Mouse (Mus musculus) kidney, embryonic 14.5 days (tissue): ENCODE measurements around the gene Rhbdd1. TPM values are rescaled to one million over a fixed set of nuclear protein-coding genes. Genes with fewer than 3 reads are reported as not detected.

Experiments used
- ATAC-seq: fragments of 200-750 bp; cut with Nextera tagmentation; 2 replicates; pipeline ENCODE4 v1.8.0; 2017; ENCODE audit warnings: moderate number of reproducible peaks, mild to moderate bottlenecking, moderate TSS enrichment, moderate library complexity; ENCODE audit not compliant: low FRiP score, low TSS enrichment
- H3K27ac ChIP-seq: fragments of 300-500 bp; sonication (generic); 2 replicates; pipeline ENCODE4 v1.5.1; 2014; ENCODE audit warnings: low read depth, mild to moderate bottlenecking, low read length, moderate library complexity, mixed read lengths
- H3K27me3 ChIP-seq: fragments of 300-500 bp; sonication (generic); 2 replicates; pipeline ENCODE4 v1.6.1; 2014; ENCODE audit warnings: mild to moderate bottlenecking, low read length; ENCODE audit not compliant: control insufficient read depth, insufficient read depth
- H3K36me3 ChIP-seq: fragments of 300-500 bp; sonication (generic); 2 replicates; pipeline ENCODE4 v1.6.1; 2014; ENCODE audit warnings: low read length, mixed read lengths; ENCODE audit not compliant: control insufficient read depth, insufficient read depth
- H3K4me1 ChIP-seq: fragments of 300-500 bp; sonication (generic); 2 replicates; pipeline ENCODE4 v1.6.1; 2014; ENCODE audit warnings: low read length, mixed read lengths; ENCODE audit not compliant: control insufficient read depth, insufficient read depth
- H3K4me2 ChIP-seq: fragments of 300-500 bp; sonication (generic); replicated peaks from 2 replicates; pipeline ENCODE4 v1.6.1; 2014; ENCODE audit warnings: low read depth, mild to moderate bottlenecking, low read length
- H3K4me3 ChIP-seq: fragments of 300-500 bp; sonication (generic); 2 replicates; pipeline ENCODE4 v1.5.1; 2014; ENCODE audit warnings: mild to moderate bottlenecking, low read length
- H3K9ac ChIP-seq: fragments of 300-500 bp; sonication (generic); 2 replicates; pipeline ENCODE4 v1.6.1; 2014; ENCODE audit warnings: low read depth, mild to moderate bottlenecking, low read length, moderate library complexity
- H3K9me3 ChIP-seq: fragments of 300-500 bp; sonication (generic); 2 replicates; pipeline ENCODE4 v1.6.1; 2016; ENCODE audit warnings: low read length; ENCODE audit not compliant: control insufficient read depth
- WGBS: fragments of 180-500 bp; shearing (Covaris S2); extraction: QIAGEN DNeasy Blood & Tissue Kit; methylation state at CpG from one replicate; pipeline ENCODE4 v1.1.7; 2014; 5-methylcytosine and 5-hydroxymethylcytosine counted together
- polyA plus RNA-seq: library from polyadenylated mRNA; unstranded; fragments of >200 nt; fragmentation: Nextera tagmentation; extraction: Ambion mirVana; gene quantifications from 2 replicates; pipeline ENCODE4 v1.2.1, GENCODE M21; 2014

Gene Rhbdd1
- polyA plus RNA-seq, 1 experiment from 2014 or later, result 7.0 TPM

DNA sequence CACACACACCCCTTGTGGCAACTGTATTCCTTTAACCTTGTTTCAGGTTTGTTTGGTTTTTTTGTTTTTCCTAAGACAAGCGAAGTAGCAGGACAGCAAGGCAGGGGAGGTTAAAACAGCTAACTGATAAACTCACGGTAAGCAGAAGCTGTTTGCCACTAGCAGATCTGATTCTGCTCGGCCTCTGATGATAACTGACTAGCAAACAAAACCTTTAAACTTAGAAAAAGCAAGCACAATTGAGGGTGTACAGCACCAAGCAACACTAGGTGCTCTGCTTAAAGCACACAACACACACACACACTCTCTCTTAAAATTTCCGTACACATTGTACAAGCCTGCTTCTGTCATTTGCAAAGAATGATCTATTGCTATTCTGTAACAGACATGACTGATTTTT lies 31.8 kb upstream of the Rhbdd1 start:
- Histone ChIP-seq H3K4me3 (peak overlapping the region; percentile 37), H3K4me2 (peak overlapping the region; percentile 39), H3K27me3 (no peaks in the 10 kb centered on the region), H3K9me3 (no peaks in the 10 kb centered on the region), H3K9ac (peak overlapping the region; percentile 51; the same call in 1 of the 2 replicates), H3K4me1 (peaks cover 21% of the 10 kb centered on the region), H3K36me3 (peaks cover 10% of the 10 kb centered on the region; the same call in 1 of the 2 replicates), H3K27ac (peak overlapping the region; percentile 92; the same call in 1 of the 2 replicates)
- ATAC-seq, result no peak
- WGBS, result 30% methylated on average over 4 of the region's 4 CpGs

DNA sequence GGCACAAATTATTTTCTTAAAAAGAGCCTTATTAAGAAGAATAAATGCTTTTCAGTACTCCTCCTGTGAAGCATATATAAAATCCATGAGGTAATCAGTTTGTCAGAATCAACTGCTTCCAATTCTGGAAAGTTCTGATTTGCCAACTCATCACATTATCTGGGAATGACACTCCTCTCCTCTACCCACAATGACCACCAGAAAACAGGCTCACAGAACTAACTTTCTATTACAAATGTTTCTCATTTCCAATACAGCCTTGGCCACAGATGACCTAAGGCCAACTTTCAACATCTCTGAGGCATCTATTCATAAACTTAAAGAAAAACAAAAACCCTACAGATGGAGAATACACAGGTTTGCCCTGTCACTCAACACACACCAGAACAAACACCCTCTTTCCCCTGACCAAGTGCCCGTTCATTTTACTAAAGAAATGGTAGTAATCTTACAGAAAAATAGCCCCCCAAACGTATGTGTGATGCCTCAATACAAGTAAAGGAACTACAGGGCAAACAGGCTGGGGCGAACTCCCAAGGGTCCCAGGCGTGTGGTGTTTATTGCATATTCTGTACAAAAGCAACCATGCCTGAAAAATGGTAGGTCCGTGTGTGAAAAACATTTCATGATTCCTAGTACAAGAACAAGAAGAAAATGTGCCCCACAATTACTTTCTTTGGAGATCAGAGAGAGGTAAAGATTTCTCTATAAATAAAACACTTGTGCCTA lies 30.6 kb upstream of the Rhbdd1 start:
- ATAC-seq, result no peak
- Histone ChIP-seq H3K4me3 (peak overlapping the region; percentile 35), H3K4me1 (peaks cover 24% of the 10 kb centered on the region), H3K27ac (no peak overlapping the region), H3K9me3 (no peaks in the 10 kb centered on the region), H3K9ac (peak overlapping the region; percentile 51; the same call in 1 of the 2 replicates), H3K27me3 (no peaks in the 10 kb centered on the region), H3K4me2 (peak overlapping the region; percentile 56), H3K36me3 (peaks cover 10% of the 10 kb centered on the region; the same call in 1 of the 2 replicates)
- WGBS, result 40% methylated on average over 5 of the region's 5 CpGs

DNA sequence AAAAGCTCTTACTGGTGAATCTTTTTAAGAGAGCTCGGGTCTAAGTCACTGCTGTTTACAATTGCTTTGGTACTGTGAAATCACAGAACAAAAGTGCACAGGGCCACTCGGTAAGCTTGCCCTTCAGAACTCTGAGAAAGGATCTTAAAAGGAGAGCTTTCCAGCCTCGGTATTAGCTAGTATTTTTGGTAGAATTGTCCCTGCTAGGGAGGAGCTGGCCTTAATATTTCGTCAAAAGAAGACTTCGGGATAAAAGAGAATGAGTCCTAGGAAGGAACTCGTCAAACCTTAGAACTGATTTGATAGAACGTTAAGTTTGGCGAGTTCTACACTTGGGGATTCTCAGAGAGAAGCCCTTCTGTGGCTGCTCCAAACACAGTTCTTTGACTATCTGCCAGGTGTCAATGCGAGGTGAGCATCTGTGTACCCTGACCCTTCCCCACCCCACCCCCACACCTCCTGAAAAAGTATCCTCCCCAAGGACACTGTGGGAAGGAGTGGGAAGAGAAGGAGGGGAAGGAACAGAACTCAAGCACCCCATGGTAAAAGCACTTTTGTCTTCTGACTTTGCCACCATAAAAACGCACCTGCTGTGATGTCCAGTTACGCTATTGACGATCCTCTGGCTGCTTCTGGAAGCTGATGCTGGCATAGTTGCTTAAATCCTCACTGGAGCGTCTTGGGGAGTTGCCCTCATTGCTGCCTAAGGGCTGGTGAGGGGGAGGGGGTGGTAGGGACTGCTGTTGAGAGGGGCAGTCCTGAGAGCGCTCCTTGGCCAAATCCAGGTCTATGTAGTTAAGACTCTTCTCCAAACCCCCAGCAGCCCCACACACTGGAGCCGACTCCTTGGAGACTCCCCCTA lies 29.8 kb upstream of the Rhbdd1 start:
- WGBS, result 28% methylated on average over 15 of the region's 15 CpGs
- H3K27ac ChIP-seq, result no peak overlapping the region
- H3K4me2 ChIP-seq, result peak overlapping the region; percentile 56

DNA sequence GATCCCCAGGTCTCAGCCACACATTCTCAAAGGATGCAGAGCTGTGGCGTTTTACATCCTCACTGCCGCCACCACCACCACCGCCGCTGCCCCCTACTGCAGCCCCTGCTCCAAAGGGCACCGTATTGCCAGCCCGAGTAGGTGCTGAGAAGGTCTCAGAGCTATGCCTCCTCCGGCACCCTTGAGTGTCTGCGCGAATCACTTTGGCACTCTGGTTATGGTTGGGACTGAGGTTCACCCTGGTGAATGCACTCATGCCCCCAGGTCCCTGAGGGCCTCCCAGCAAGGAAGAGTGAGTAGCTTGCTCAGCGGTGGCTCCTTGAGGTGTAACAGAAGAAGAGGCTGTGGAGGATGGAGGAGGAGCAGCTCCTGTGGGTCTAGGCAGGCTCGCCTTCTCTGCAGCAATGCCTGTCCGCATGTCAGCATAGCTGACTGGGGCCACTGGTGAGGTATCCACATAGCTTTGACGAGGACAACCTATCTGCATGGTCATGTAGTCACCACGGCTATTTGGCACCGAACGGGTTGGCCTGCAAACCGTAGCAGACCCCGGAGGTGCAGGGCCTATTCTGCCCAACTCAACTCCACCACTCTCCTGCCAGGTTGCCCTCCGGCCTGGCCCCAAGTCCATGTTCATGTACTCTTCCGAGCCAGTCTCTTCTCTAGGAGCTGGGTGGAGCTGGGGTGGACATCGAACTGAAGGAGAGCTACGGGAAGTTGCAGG lies 29.0 kb upstream of the Rhbdd1 start:
- Histone ChIP-seq H3K4me3 (peak overlapping the region; percentile 35), H3K4me1 (peaks cover 26% of the 10 kb centered on the region), H3K27ac (no peak overlapping the region), H3K9ac (peak overlapping the region; percentile 23; the same call in 1 of the 2 replicates), H3K9me3 (no peaks in the 10 kb centered on the region), H3K27me3 (no peaks in the 10 kb centered on the region), H3K36me3 (peaks cover 10% of the 10 kb centered on the region; the same call in 1 of the 2 replicates), H3K4me2 (peak overlapping the region; percentile 56)
- WGBS, result 72% methylated on average over 22 of the region's 22 CpGs
- no peak for ATAC-seq

More for the DNA sequence above, 29.8 kb upstream of the Rhbdd1 start:
- Histone ChIP-seq H3K4me1 (peaks cover 24% of the 10 kb centered on the region), H3K9ac (peak overlapping the region; percentile 51), H3K27me3 (no peaks in the 10 kb centered on the region), H3K9me3 (no peaks in the 10 kb centered on the region), H3K4me3 (peak overlapping the region; percentile 35), H3K36me3 (peaks cover 10% of the 10 kb centered on the region; the same call in 1 of the 2 replicates)
- no peak for ATAC-seq

GRCm38 (mm10) chr1:82287776-82288325 lies 28.4 kb upstream of the Rhbdd1 start:
- H3K9ac ChIP-seq, result no peak overlapping the region

DNA sequence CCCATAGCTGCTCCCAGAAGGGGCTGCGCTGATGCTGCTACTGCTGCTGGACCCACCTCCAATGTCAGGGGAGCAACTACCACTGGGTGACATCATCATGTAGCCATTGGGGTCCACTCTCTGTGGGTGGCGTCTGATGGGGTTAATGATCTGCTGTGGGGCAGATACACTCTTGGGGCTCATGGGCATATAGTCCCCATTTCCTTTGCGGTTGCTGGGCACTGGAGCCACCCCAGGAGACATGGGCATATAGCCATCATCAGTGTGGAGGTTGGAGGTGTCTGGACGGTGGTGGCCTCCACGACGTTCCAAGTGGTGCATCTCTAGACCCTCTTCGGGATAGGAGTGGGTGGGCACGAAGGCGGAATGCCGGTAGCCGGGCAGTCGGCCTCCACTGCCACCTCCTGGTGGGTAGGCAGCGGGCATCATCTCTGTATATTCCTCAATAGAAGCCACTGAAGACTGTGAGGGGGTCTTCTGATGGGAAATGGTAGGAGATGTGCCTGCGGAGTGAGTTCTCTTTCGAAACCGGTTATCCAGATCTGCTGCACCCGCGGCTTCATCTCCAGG lies 27.7 kb upstream of the Rhbdd1 start:
- Histone ChIP-seq H3K27me3 (no peaks in the 10 kb centered on the region), H3K36me3 (peaks cover 10% of the 10 kb centered on the region; the same call in 1 of the 2 replicates), H3K9ac (no peak overlapping the region), H3K9me3 (no peaks in the 10 kb centered on the region), H3K4me3 (no peak overlapping the region), H3K27ac (no peak overlapping the region), H3K4me2 (no peak overlapping the region), H3K4me1 (peaks cover 31% of the 10 kb centered on the region)
- 94% methylated on average over 18 of the region's 18 CpGs for WGBS
- ATAC-seq, result no peak

More at GRCm38 (mm10) chr1:82287776-82288325, 28.4 kb upstream of the Rhbdd1 start:
- Histone ChIP-seq H3K27me3 (no peaks in the 10 kb centered on the region), H3K4me3 (peak overlapping the region; percentile 35; the same call in 1 of the 2 replicates), H3K4me2 (peak overlapping the region; percentile 56), H3K9me3 (no peaks in the 10 kb centered on the region), H3K4me1 (peaks cover 31% of the 10 kb centered on the region), H3K27ac (no peak overlapping the region), H3K36me3 (peaks cover 10% of the 10 kb centered on the region; the same call in 1 of the 2 replicates)
- ATAC-seq, result no peak
- WGBS, result 94% methylated on average over 16 of the region's 16 CpGs

GRCm38 (mm10) chr1:82289116-82289989 lies 26.9 kb upstream of the Rhbdd1 start:
- H3K4me3 ChIP-seq, result peak overlapping the region; percentile 46
- H3K9me3 ChIP-seq, result no peaks in the 10 kb centered on the region
- ATAC-seq, result no peak
- peaks cover 10% of the 10 kb centered on the region; the same call in 1 of the 2 replicates for H3K36me3 ChIP-seq
- H3K4me2 ChIP-seq, result peak overlapping the region; percentile 48
- H3K4me1 ChIP-seq, result peaks cover 31% of the 10 kb centered on the region
- H3K27ac ChIP-seq, result peak overlapping the region; percentile 81; the same call in 1 of the 2 replicates
- H3K27me3 ChIP-seq, result no peaks in the 10 kb centered on the region
- WGBS, result 71% methylated on average over 35 of the region's 35 CpGs
- H3K9ac ChIP-seq, result peak overlapping the region; percentile 68
